Mouse (Mus musculus): Measurements from ENCODE around the gene Sbf2. TPM values are rescaled to one million over a fixed set of nuclear protein-coding genes. Genes with fewer than 3 reads are reported as not detected.

Sbf2 gene
- total and polyA plus RNA-seq, 2 experiments from 2014 or later: 41.0 to 80.1 TPM

GRCm38 (mm10) chr7:110353971-110354370 lies 260.8 kb downstream of the Sbf2 start:
- Histone ChIP-seq H3K4me1 (ENCODE audit: insufficient read depth, low read length) (no peaks in the 10 kb centered on the region), H3K9me3 (ENCODE audit: low read length) (no peaks in the 10 kb centered on the region), H3K4me3 (ENCODE audit: low read depth, low read length) (no peak overlapping the region), H3K27ac (ENCODE audit: low read depth, low read length) (no peak overlapping the region), H3K27me3 (ENCODE audit: insufficient read depth, low read length) (no peaks in the 10 kb centered on the region), H3K9ac (replicated peaks; ENCODE audit: low read length, poor library complexity, severe bottlenecking) (no peak overlapping the region), H3K4me2 (ENCODE audit: low read depth, low read length, poor library complexity, severe bottlenecking) (no peak overlapping the region), H3K36me3 (ENCODE audit: insufficient read depth, low read length) (peaks cover 10% of the 10 kb centered on the region)
- no peak for TF ChIP-seq CTCF (IDR thresholded peaks at IDR 0.05)
- ATAC-seq (ENCODE audit: low FRiP score): no peak
- DNase-seq (ENCODE audit: low spot score): no peak
- WGBS: 85% methylated on average over 2 of the region's 2 CpGs

GRCm38 (mm10) chr7:110347250-110347649 lies 267.5 kb downstream of the Sbf2 start:
- DNase-seq (ENCODE audit: low spot score) (no peak), ATAC-seq (ENCODE audit: low FRiP score) (no peak)
- Histone ChIP-seq H3K27me3 (ENCODE audit: insufficient read depth, low read length) (no peaks in the 10 kb centered on the region), H3K4me2 (ENCODE audit: low read depth, low read length, poor library complexity, severe bottlenecking) (no peak overlapping the region), H3K27ac (ENCODE audit: low read depth, low read length) (no peak overlapping the region), H3K4me1 (ENCODE audit: insufficient read depth, low read length) (no peaks in the 10 kb centered on the region), H3K4me3 (ENCODE audit: low read depth, low read length) (no peak overlapping the region), H3K36me3 (ENCODE audit: insufficient read depth, low read length) (peaks cover 24% of the 10 kb centered on the region), H3K9me3 (ENCODE audit: low read length) (no peaks in the 10 kb centered on the region), H3K9ac (replicated peaks; ENCODE audit: low read length, poor library complexity, severe bottlenecking) (no peak overlapping the region)
- no peak for TF ChIP-seq CTCF (IDR thresholded peaks at IDR 0.05)
- 91% methylated on average over 1 of the region's 1 CpGs for WGBS

GRCm38 (mm10) chr7:110337601-110338000 lies 277.1 kb downstream of the Sbf2 start:
- Histone ChIP-seq H3K27me3 (ENCODE audit: insufficient read depth, low read length) (no peaks in the 10 kb centered on the region), H3K4me2 (ENCODE audit: low read depth, low read length, poor library complexity, severe bottlenecking) (no peak overlapping the region), H3K9me3 (ENCODE audit: low read length) (no peaks in the 10 kb centered on the region), H3K4me1 (ENCODE audit: insufficient read depth, low read length) (no peaks in the 10 kb centered on the region), H3K36me3 (ENCODE audit: insufficient read depth, low read length) (peaks cover 41% of the 10 kb centered on the region), H3K4me3 (ENCODE audit: low read depth, low read length) (no peak overlapping the region), H3K27ac (ENCODE audit: low read depth, low read length) (no peak overlapping the region), H3K9ac (replicated peaks; ENCODE audit: low read length, poor library complexity, severe bottlenecking) (no peak overlapping the region)
- 75% methylated on average over 4 of the region's 4 CpGs for WGBS
- TF ChIP-seq CTCF (IDR thresholded peaks at IDR 0.05): no peak
- DNase-seq (ENCODE audit: low spot score) (no peak), ATAC-seq (ENCODE audit: low FRiP score) (no peak)

GRCm38 (mm10) chr7:110325381-110326110 lies 289.2 kb downstream of the Sbf2 start:
- 96% methylated on average over 5 of the region's 5 CpGs for WGBS
- Histone ChIP-seq H3K27ac (ENCODE audit: low read depth, low read length) (no peak overlapping the region), H3K9ac (replicated peaks; ENCODE audit: low read length, poor library complexity, severe bottlenecking) (no peak overlapping the region), H3K9me3 (ENCODE audit: low read length) (no peaks in the 10 kb centered on the region), H3K36me3 (ENCODE audit: insufficient read depth, low read length) (peaks cover 69% of the 10 kb centered on the region), H3K4me3 (ENCODE audit: low read depth, low read length) (no peak overlapping the region), H3K4me2 (ENCODE audit: low read depth, low read length, poor library complexity, severe bottlenecking) (no peak overlapping the region), H3K4me1 (ENCODE audit: insufficient read depth, low read length) (no peaks in the 10 kb centered on the region), H3K27me3 (ENCODE audit: insufficient read depth, low read length) (no peaks in the 10 kb centered on the region)
- no peak for ATAC-seq (ENCODE audit: low FRiP score)
- TF ChIP-seq CTCF (IDR thresholded peaks at IDR 0.05): no peak
- no peak for DNase-seq (ENCODE audit: low spot score)

- Histone ChIP-seq H3K4me1 (ENCODE audit: insufficient read depth, low read length) (no peaks in the 10 kb centered on the region), H3K9me3 (ENCODE audit: low read length) (no peaks in the 10 kb centered on the region), H3K9ac (replicated peaks; ENCODE audit: low read length, poor library complexity, severe bottlenecking) (no peak overlapping the region), H3K27me3 (ENCODE audit: insufficient read depth, low read length) (no peaks in the 10 kb centered on the region), H3K27ac (ENCODE audit: low read depth, low read length) (no peak overlapping the region), H3K4me2 (ENCODE audit: low read depth, low read length, poor library complexity, severe bottlenecking) (no peak overlapping the region), H3K4me3 (ENCODE audit: low read depth, low read length) (no peak overlapping the region), H3K36me3 (ENCODE audit: insufficient read depth, low read length) (peaks cover 74% of the 10 kb centered on the region)
- ATAC-seq (ENCODE audit: low FRiP score): no peak
- TF ChIP-seq CTCF (IDR thresholded peaks at IDR 0.05): no peak
- WGBS: 96% methylated on average over 1 of the region's 1 CpGs
- no peak for DNase-seq (ENCODE audit: low spot score)
These were observed 289.9 kb downstream of the Sbf2 start for GRCm38 (mm10) chr7:110324852-110325251.

- 80% methylated on average over 5 of the region's 5 CpGs for WGBS
- no peak for DNase-seq (ENCODE audit: low spot score)
- H3K4me1 ChIP-seq (ENCODE audit: insufficient read depth, low read length): no peaks in the 10 kb centered on the region
- H3K4me2 ChIP-seq (ENCODE audit: low read depth, low read length, poor library complexity, severe bottlenecking): no peak overlapping the region
- H3K27ac ChIP-seq (ENCODE audit: low read depth, low read length): no peak overlapping the region
- no peak overlapping the region for H3K9ac ChIP-seq (replicated peaks; ENCODE audit: low read length, poor library complexity, severe bottlenecking)
- H3K4me3 ChIP-seq (ENCODE audit: low read depth, low read length): no peak overlapping the region
- H3K36me3 ChIP-seq (ENCODE audit: insufficient read depth, low read length): peaks cover 60% of the 10 kb centered on the region
- H3K27me3 ChIP-seq (ENCODE audit: insufficient read depth, low read length): no peaks in the 10 kb centered on the region
- TF ChIP-seq CTCF (IDR thresholded peaks at IDR 0.05): no peak
- ATAC-seq (ENCODE audit: low FRiP score): no peak
- no peaks in the 10 kb centered on the region for H3K9me3 ChIP-seq (ENCODE audit: low read length)
These were observed 293.6 kb downstream of the Sbf2 start for GRCm38 (mm10) chr7:110321106-110321505.

All from midbrain, postnatal 0 days (tissue).